Mouse (Mus musculus) heart, embryonic 14.5 days (tissue): ENCODE data around the gene Iglon5. TPM values are rescaled to one million over a fixed set of nuclear protein-coding genes. Genes with fewer than 3 reads are reported as not detected.

Source experiments
- ATAC-seq: fragments of 200-750 bp; cut with Nextera tagmentation; 2 replicates; pipeline ENCODE4 v1.8.0; 2017; ENCODE audit warnings: low read depth, moderate TSS enrichment; ENCODE audit not compliant: insufficient number of reproducible peaks, insufficient read depth, low FRiP score
- H3K27ac ChIP-seq, 2 experiments: fragments of 200-500 bp in 1 of 2; fragments of 300-500 bp in 1 of 2; sonication (generic) in 1 of 2; replicated peaks in 1 of 2; 2 replicates each; pipeline ENCODE4 v1.5.1; 2012 to 2014; ENCODE audit warnings: low read depth in 2 of 2, low read length in 2 of 2, control low read depth in 1 of 2, mild to moderate bottlenecking in 1 of 2, mixed read lengths in 1 of 2; ENCODE audit not compliant: control insufficient read depth in 1 of 2, insufficient read depth in 1 of 2
- H3K27me3 ChIP-seq: fragments of 300-500 bp; sonication (generic); 2 replicates; pipeline ENCODE4 v1.6.1; 2014; ENCODE audit warnings: mild to moderate bottlenecking, low read length, control low read depth; ENCODE audit not compliant: control insufficient read depth, insufficient read depth
- H3K36me3 ChIP-seq: fragments of 300-500 bp; sonication (generic); 2 replicates; pipeline ENCODE4 v1.6.1; 2014; ENCODE audit warnings: mild to moderate bottlenecking, control low read depth, low read length, mixed read lengths; ENCODE audit not compliant: control insufficient read depth, insufficient read depth
- H3K4me1 ChIP-seq, 2 experiments: fragments of 200-500 bp in 1 of 2; fragments of 300-500 bp in 1 of 2; sonication (generic) in 1 of 2; 2 replicates each; pipeline ENCODE4 v1.6.1; 2012 to 2014; ENCODE audit warnings: low read length in 2 of 2, control low read depth in 1 of 2, mixed read lengths in 1 of 2; ENCODE audit not compliant: control insufficient read depth in 2 of 2, insufficient read depth in 2 of 2
- H3K4me2 ChIP-seq: fragments of 300-500 bp; sonication (generic); 2 replicates; pipeline ENCODE4 v1.6.1; 2014; ENCODE audit warnings: mild to moderate bottlenecking, low read length
- H3K4me3 ChIP-seq, 2 experiments: fragments of 200-500 bp in 1 of 2; fragments of 300-500 bp in 1 of 2; sonication (generic) in 1 of 2; 2 replicates each; pipeline ENCODE4 v1.5.1; 2012 to 2014; ENCODE audit warnings: low read length in 2 of 2, mild to moderate bottlenecking in 2 of 2, control low read depth in 1 of 2, low read depth in 1 of 2, moderate library complexity in 1 of 2; ENCODE audit not compliant: control insufficient read depth in 1 of 2, insufficient read depth in 1 of 2
- H3K9ac ChIP-seq: fragments of 300-500 bp; sonication (generic); 2 replicates; pipeline ENCODE4 v1.6.1; 2014; ENCODE audit warnings: mild to moderate bottlenecking, low read length
- H3K9me3 ChIP-seq: fragments of 300-500 bp; sonication (generic); 2 replicates; pipeline ENCODE4 v1.6.1; 2016; ENCODE audit warnings: low read length, control low read depth; ENCODE audit not compliant: control insufficient read depth
- WGBS: fragments of 180-500 bp; shearing (Covaris S2); extraction: QIAGEN DNeasy Blood & Tissue Kit; methylation state at CpG from one replicate; pipeline ENCODE4 v1.1.7; 2014; 5-methylcytosine and 5-hydroxymethylcytosine counted together
- polyA plus RNA-seq: library from polyadenylated mRNA; unstranded; fragments of >200 nt; fragmentation: Nextera tagmentation; extraction: Ambion mirVana; gene quantifications from 2 replicates; pipeline ENCODE4 v1.2.1, GENCODE M21; 2014

Gene Iglon5
- polyA plus RNA-seq = 0.07 and 0.09 TPM in 2 replicates

GRCm38 (mm10) chr7:43489631-43490125, at the start of gene Iglon5:
Gene Iglon5, minus strand, starts transcription at chr7:43490075.
- H3K27ac ChIP-seq = no peak within 1 kb of the TSS

GRCm38 (mm10) chr7:43538524-43538923, 48.6 kb upstream of the Iglon5 start:
- H3K9me3 ChIP-seq = no peaks in the 10 kb centered on the region; the same call in 1 of the 2 replicates
- no peak overlapping the region for H3K9ac ChIP-seq
- H3K36me3 ChIP-seq = no peaks in the 10 kb centered on the region
- no peak overlapping the region for H3K4me2 ChIP-seq
- no peaks in the 10 kb centered on the region for H3K27me3 ChIP-seq
- H3K4me1 ChIP-seq = no peaks in the 10 kb centered on the region
- 65% methylated on average over 4 of the region's 4 CpGs for WGBS
- ATAC-seq = no peak
- H3K4me3 ChIP-seq = no peak overlapping the region
- H3K27ac ChIP-seq = no peak overlapping the region

More at GRCm38 (mm10) chr7:43489631-43490125, at the start of gene Iglon5:
- Histone ChIP-seq H3K4me3 (peak within 1 kb of the TSS; percentile 16 to 34; a peak in 3 of 4 replicates), H3K27me3 (peaks cover 28% of the 10 kb centered on the region), H3K9me3 (no peaks in the 10 kb centered on the region), H3K4me2 (peak within 1 kb of the TSS; percentile 61), H3K36me3 (no peaks in the 10 kb centered on the region), H3K4me1 (peaks cover 0 to 4% of the 10 kb centered on the region in 2 experiments; a peak in 1 of 4 replicates), H3K9ac (peak within 1 kb of the TSS; percentile 48; the same call in 1 of the 2 replicates)
- 0 out of 2 replicates have a peak, but pooled peaks have one; percentile 44 for ATAC-seq
- 2% methylated on average over 19 of the region's 41 CpGs for WGBS

GRCm38 (mm10) chr7:43532936-43533505, 43.1 kb upstream of the Iglon5 start:
- Histone ChIP-seq H3K4me3 (no peak overlapping the region), H3K27ac (no peak overlapping the region), H3K9me3 (no peaks in the 10 kb centered on the region; the same call in 1 of the 2 replicates), H3K4me2 (no peak overlapping the region), H3K9ac (no peak overlapping the region), H3K27me3 (no peaks in the 10 kb centered on the region), H3K4me1 (no peaks in the 10 kb centered on the region), H3K36me3 (no peaks in the 10 kb centered on the region)
- ATAC-seq = no peak
- WGBS = 78% methylated on average over 9 of the region's 9 CpGs

GRCm38 (mm10) chr7:43530216-43530785, 40.4 kb upstream of the Iglon5 start:
- Histone ChIP-seq H3K9ac (no peak overlapping the region), H3K4me1 (no peaks in the 10 kb centered on the region), H3K4me3 (no peak overlapping the region), H3K27ac (no peak overlapping the region), H3K36me3 (no peaks in the 10 kb centered on the region), H3K27me3 (no peaks in the 10 kb centered on the region), H3K4me2 (no peak overlapping the region), H3K9me3 (no peaks in the 10 kb centered on the region; the same call in 1 of the 2 replicates)
- ATAC-seq = no peak
- 64% methylated on average over 8 of the region's 8 CpGs for WGBS

- H3K27ac ChIP-seq = no peak overlapping the region
- no peak overlapping the region for H3K9ac ChIP-seq
- no peaks in the 10 kb centered on the region for H3K4me1 ChIP-seq
- no peaks in the 10 kb centered on the region for H3K36me3 ChIP-seq
- H3K4me2 ChIP-seq = no peak overlapping the region
- H3K27me3 ChIP-seq = no peaks in the 10 kb centered on the region
- ATAC-seq = no peak
- 41% methylated on average over 3 of the region's 3 CpGs for WGBS
- H3K4me3 ChIP-seq = no peak overlapping the region
- no peaks in the 10 kb centered on the region for H3K9me3 ChIP-seq
Measured at GRCm38 (mm10) chr7:43525313-43525712, 35.4 kb upstream of the Iglon5 start.

- whole genome bisulfite sequencing = 73% methylated on average over 2 of the region's 2 CpGs
- H3K4me2 ChIP-seq = no peak overlapping the region
Measured at GRCm38 (mm10) chr7:43522776-43523175, 32.9 kb upstream of the Iglon5 start.

GRCm38 (mm10) chr7:43518341-43518740, 28.5 kb upstream of the Iglon5 start:
- 78% methylated on average over 15 of the region's 15 CpGs for WGBS
- Histone ChIP-seq H3K4me3 (no peak overlapping the region), H3K27me3 (no peaks in the 10 kb centered on the region), H3K9me3 (no peaks in the 10 kb centered on the region), H3K4me2 (no peak overlapping the region), H3K36me3 (no peaks in the 10 kb centered on the region), H3K27ac (no peak overlapping the region), H3K4me1 (no peaks in the 10 kb centered on the region), H3K9ac (no peak overlapping the region)
- ATAC-seq = no peak

More at GRCm38 (mm10) chr7:43522776-43523175, 32.9 kb upstream of the Iglon5 start:
- no peaks in the 10 kb centered on the region for H3K36me3 ChIP-seq
- ATAC-seq = no peak
- no peaks in the 10 kb centered on the region for H3K9me3 ChIP-seq
- H3K27me3 ChIP-seq = no peaks in the 10 kb centered on the region
- no peaks in the 10 kb centered on the region for H3K4me1 ChIP-seq
- H3K27ac ChIP-seq = no peak overlapping the region
- H3K9ac ChIP-seq = no peak overlapping the region
- H3K4me3 ChIP-seq = no peak overlapping the region
